8 mouse cellular contexts compared by ENCODE assay signal in genomic region chr17:34564796-34565195, GRCm38 (mm10). TPM values are rescaled to one million over a fixed set of nuclear protein-coding genes. Genes with fewer than 3 reads are reported as not detected.
A peak's percentile ranks its signal among the peaks of the same experiment; 100 is the strongest.
DNase-seq lines count a peak whose midpoint lies in the region; ATAC-seq and TF ChIP-seq lines count a peak whose summit lies in the region.

No protein-coding gene starts in this region.

- peak overlapping the region; percentile 22; the same call in 1 of the 2 replicates for H3K4me2 ChIP-seq in midbrain, postnatal 0 days (ENCODE audit: low read depth, low read length, poor library complexity, severe bottlenecking)

- no peaks in the 10 kb centered on the region for H3K9me3 ChIP-seq in midbrain, postnatal 0 days (ENCODE audit: low read length)

- DNase-seq in gastrocnemius, postnatal 25 days, result peak; percentile 49
- no peak for DNase-seq in gastrocnemius, postnatal 4 days (ENCODE audit: low spot score in 2 of 2)
- peak; percentile 59 to 60 for DNase-seq in heart, postnatal 10 days
- DNase-seq in kidney, postnatal 25 days, result peak; percentile 64 to 88
- no peak for DNase-seq in midbrain, postnatal 0 days (ENCODE audit: low spot score)
- DNase-seq in right cerebral cortex, postnatal 14 days, result no peak
- no peak for DNase-seq in left cerebral cortex, postnatal 4 days
- DNase-seq in cerebellum, postnatal 10 days, result no peak

- intact Hi-C loops in heart, postnatal 10 days (cut with DNase I), result no loop called here
- intact Hi-C loops in left cerebral cortex, postnatal 4 days (cut with DNase I), result no loop called here

- no peaks in the 10 kb centered on the region for H3K27me3 ChIP-seq in midbrain, postnatal 0 days (ENCODE audit: insufficient read depth, low read length)

- 56% methylated on average over 3 of the region's 3 CpGs for WGBS in midbrain, postnatal 0 days

- H3K9ac ChIP-seq in midbrain, postnatal 0 days (replicated peaks; ENCODE audit: low read length, poor library complexity, severe bottlenecking), result no peak overlapping the region

- no peak overlapping the region for H3K4me3 ChIP-seq in midbrain, postnatal 0 days (ENCODE audit: low read depth, low read length)

- no peak for TF ChIP-seq CTCF in midbrain, postnatal 0 days (IDR thresholded peaks at IDR 0.05)

- H3K27ac ChIP-seq in midbrain, postnatal 0 days (ENCODE audit: low read depth, low read length), result peak overlapping the region; percentile 51; the same call in 1 of the 2 replicates

- no peak for ATAC-seq in midbrain, postnatal 0 days (ENCODE audit: low FRiP score)

- no peaks in the 10 kb centered on the region for H3K4me1 ChIP-seq in midbrain, postnatal 0 days (ENCODE audit: insufficient read depth, low read length)

- no peaks in the 10 kb centered on the region for H3K36me3 ChIP-seq in midbrain, postnatal 0 days (ENCODE audit: insufficient read depth, low read length)

RNA-seq across cellular contexts. Expression of gene Notch4, which starts 0.7 kb away (rescaled TPM):
- 10 to 100 TPM; 11.3 to 12.4 TPM for total RNA-seq in gastrocnemius, postnatal 25 days (2021)
- 10 to 100 TPM; 21.2 to 28.3 TPM for total RNA-seq in gastrocnemius, postnatal 4 days (2021)
- total RNA-seq in heart, postnatal 10 days (2021), result 10 to 100 TPM; 41.8 to 56.5 TPM
- 8.8 and 44.3 TPM in 2 replicates for total RNA-seq in midbrain, postnatal 0 days (2014; rRNA removed)
- 3.8 and 6.1 TPM in 2 replicates for polyA plus RNA-seq in midbrain, postnatal 0 days (2015; fragmentation: Nextera tagmentation; extraction: Ambion mirVana)
- 1 to 10 TPM; 9.8 TPM for total RNA-seq in left cerebral cortex, postnatal 4 days (2021)

RNA-seq across cellular contexts. Expression of gene Gpsm3, which starts 24.8 kb away (rescaled TPM):
- 1 to 10 TPM; 2.3 to 2.6 TPM for total RNA-seq in gastrocnemius, postnatal 25 days (2021)
- 1 to 10 TPM; 4.6 to 5.3 TPM for total RNA-seq in gastrocnemius, postnatal 4 days (2021)
- 1 to 10 TPM; 5.1 to 5.6 TPM for total RNA-seq in heart, postnatal 10 days (2021)
- 1.2 and 4.4 TPM in 2 replicates for total RNA-seq in midbrain, postnatal 0 days (2014; rRNA removed)
- polyA plus RNA-seq in midbrain, postnatal 0 days (2015; fragmentation: Nextera tagmentation; extraction: Ambion mirVana), result 5.5 and 6.9 TPM in 2 replicates
- 1 to 10 TPM; 1.6 to 2.8 TPM for total RNA-seq in left cerebral cortex, postnatal 4 days (2021)

RNA-seq across cellular contexts. Expression of gene Pbx2, which starts 26.3 kb away (rescaled TPM):
- total RNA-seq in gastrocnemius, postnatal 25 days (2021), result 10 to 100 TPM; 12.1 to 13.6 TPM
- 10 to 100 TPM; 48.7 to 53.5 TPM for total RNA-seq in gastrocnemius, postnatal 4 days (2021)
- 10 to 100 TPM; 26.1 to 30.4 TPM for total RNA-seq in heart, postnatal 10 days (2021)
- total RNA-seq in midbrain, postnatal 0 days (2014; rRNA removed), result 84.8 and 95.6 TPM in 2 replicates
- 9.5 and 9.6 TPM in 2 replicates for polyA plus RNA-seq in midbrain, postnatal 0 days (2015; fragmentation: Nextera tagmentation; extraction: Ambion mirVana)
- total RNA-seq in left cerebral cortex, postnatal 4 days (2021), result 10 to 100 TPM; 36.2 to 39.3 TPM

RNA-seq across cellular contexts. Expression of gene Ager, which starts 32.9 kb away (rescaled TPM):
- under 1 TPM in 1 of 2 experiments, not detected in 1; 0.24 TPM for total RNA-seq in gastrocnemius, postnatal 25 days (2021)
- total RNA-seq in gastrocnemius, postnatal 4 days (2021), result 1 to 10 TPM; 2.0 to 3.0 TPM
- 1 to 10 TPM; 1.1 to 1.6 TPM for total RNA-seq in heart, postnatal 10 days (2021)
- total RNA-seq in midbrain, postnatal 0 days (2014; rRNA removed), result 1.7 and 2.1 TPM in 2 replicates
- polyA plus RNA-seq in midbrain, postnatal 0 days (2015; fragmentation: Nextera tagmentation; extraction: Ambion mirVana), result 1.6 and 2.0 TPM in 2 replicates
- 1 to 10 TPM; 1.8 TPM for total RNA-seq in left cerebral cortex, postnatal 4 days (2021)

RNA-seq across cellular contexts. Expression of gene Rnf5, which starts 38.7 kb away (rescaled TPM):
- 10 to 100 TPM; 16.4 to 19.2 TPM for total RNA-seq in gastrocnemius, postnatal 25 days (2021)
- 10 to 100 TPM; 23.8 to 24.1 TPM for total RNA-seq in gastrocnemius, postnatal 4 days (2021)
- total RNA-seq in heart, postnatal 10 days (2021), result 10 to 100 TPM; 37.0 to 39.2 TPM
- 57.6 and 59.0 TPM in 2 replicates for total RNA-seq in midbrain, postnatal 0 days (2014; rRNA removed)
- 236 and 242 TPM in 2 replicates for polyA plus RNA-seq in midbrain, postnatal 0 days (2015; fragmentation: Nextera tagmentation; extraction: Ambion mirVana)
- total RNA-seq in left cerebral cortex, postnatal 4 days (2021), result 100 to 1,000 TPM; 106 to 109 TPM

Comparison
In these comparisons a context has a peak if more than half of its experiments do, and no peak if none do; other contexts are left out.
1. DNase-seq: peak in gastrocnemius, postnatal 25 days (single experiment), heart, postnatal 10 days (2 of 2) and kidney, postnatal 25 days (2 of 2); none in gastrocnemius, postnatal 4 days (0 of 2), midbrain, postnatal 0 days (single experiment), right cerebral cortex, postnatal 14 days (single experiment), left cerebral cortex, postnatal 4 days (single experiment) and cerebellum, postnatal 10 days (0 of 2).